Mouse (Mus musculus): ENCODE data around the gene Ntf5.

Ntf5 gene

GRCm38 (mm10) chr7:45403532-45404261 is 9.8 kb upstream of the Ntf5 start:
- no peak for DNase-seq (ENCODE audit: low read depth, low spot score)

GRCm38 (mm10) chr7:45405091-45406075 is 8.1 kb upstream of the Ntf5 start, which contains the start of gene Kcna7:
Kcna7 (plus strand) TSS chr7:45405653.
- no peak for DNase-seq (ENCODE audit: low read depth, low spot score)

GRCm38 (mm10) chr7:45406157-45407156 is 7.0 kb upstream of the Ntf5 start:
- no peak for DNase-seq (ENCODE audit: low read depth, low spot score)

GRCm38 (mm10) chr7:45407836-45408235 is 5.7 kb upstream of the Ntf5 start:
- no peak for DNase-seq (ENCODE audit: low read depth, low spot score)

- DNase-seq (ENCODE audit: low read depth, low spot score): no peak
These were observed 5.1 kb upstream of the Ntf5 start for GRCm38 (mm10) chr7:45408351-45408750.

- no peak for DNase-seq (ENCODE audit: low read depth, low spot score)
These were observed 4.5 kb upstream of the Ntf5 start for GRCm38 (mm10) chr7:45408949-45409348.

- no peak for DNase-seq (ENCODE audit: low read depth, low spot score)
These were observed 3.9 kb upstream of the Ntf5 start for GRCm38 (mm10) chr7:45409497-45410163.

- DNase-seq (ENCODE audit: low read depth, low spot score): no peak
These were observed 1.1 kb upstream of the Ntf5 start for GRCm38 (mm10) chr7:45412421-45412820.

GRCm38 (mm10) chr7:45413864-45414739 is 607 bp downstream of the Ntf5 start:
- DNase-seq (ENCODE audit: low read depth, low spot score): no peak

- DNase-seq (ENCODE audit: low read depth, low spot score): no peak
These were observed 1.3 kb downstream of the Ntf5 start for GRCm38 (mm10) chr7:45414740-45415224.

- no peak for DNase-seq (ENCODE audit: low read depth, low spot score)
These were observed 2.1 kb downstream of the Ntf5 start for GRCm38 (mm10) chr7:45415636-45416035.

- DNase-seq (ENCODE audit: low read depth, low spot score): no peak
These were observed 4.5 kb downstream of the Ntf5 start for GRCm38 (mm10) chr7:45417962-45418492.

GRCm38 (mm10) chr7:45419859-45420614 is 6.5 kb downstream of the Ntf5 start:
- DNase-seq (ENCODE audit: low read depth, low spot score): no peak

- DNase-seq (ENCODE audit: low read depth, low spot score): no peak
These were observed 7.1 kb downstream of the Ntf5 start, which contains the start of gene Lhb for GRCm38 (mm10) chr7:45420615-45420919. Lhb (plus strand) TSS chr7:45420820.

GRCm38 (mm10) chr7:45421194-45421593 is 7.7 kb downstream of the Ntf5 start:
- no peak for DNase-seq (ENCODE audit: low read depth, low spot score)

- DNase-seq (ENCODE audit: low read depth, low spot score): no peak
These were observed 13.1 kb downstream of the Ntf5 start for GRCm38 (mm10) chr7:45426556-45426955.

GRCm38 (mm10) chr7:45433835-45434202 is 20.3 kb downstream of the Ntf5 start:
- no peak for DNase-seq (ENCODE audit: low read depth, low spot score)

- peak; percentile 100 for DNase-seq (ENCODE audit: low read depth, low spot score)
These were observed 20.9 kb downstream of the Ntf5 start, which contains the start of gene Gys1 for GRCm38 (mm10) chr7:45434203-45435015. Gys1 (plus strand) TSS chr7:45434844.
